Mouse (Mus musculus): ENCODE data around the gene Enox2. TPM values are rescaled to one million over a fixed set of nuclear protein-coding genes. Genes with fewer than 3 reads are reported as not detected.
"Not testable (repeated sequence)": the region's sequence is repeated elsewhere in the genome, so short reads cannot be mapped to it uniquely, and the experiment has no call there.

Enox2 gene
- polyA plus RNA-seq, 1 experiment from 2014 or later: 9.9 TPM

DNA sequence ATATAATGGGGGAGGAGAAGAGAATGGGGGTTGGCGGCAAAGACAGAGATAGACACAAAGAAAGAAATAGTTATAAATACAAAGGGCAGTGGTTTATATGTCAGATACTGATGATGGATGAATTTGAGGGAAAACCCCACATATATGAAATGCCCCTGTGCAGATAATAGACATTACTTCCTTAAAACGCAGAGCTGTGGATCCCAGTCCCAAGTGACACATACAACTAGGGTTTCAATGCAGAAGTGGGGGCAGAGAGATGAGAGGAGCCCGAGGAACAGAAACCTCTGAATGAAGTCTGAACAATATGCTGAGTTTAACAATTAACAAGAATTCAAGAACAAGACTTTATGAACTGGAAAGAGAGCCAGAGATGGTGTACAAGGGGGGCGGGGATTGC lies 91.7 kb downstream of the Enox2 start:
- H3K4me2 ChIP-seq (ENCODE audit: low read length): no peak overlapping the region
- no peaks in the 10 kb centered on the region for H3K4me1 ChIP-seq (ENCODE audit: control insufficient read depth, insufficient read depth, low read length)
- no peaks in the 10 kb centered on the region for H3K27me3 ChIP-seq (replicated peaks; ENCODE audit: control insufficient read depth, insufficient read depth, low read length)
- WGBS: 72% methylated on average over 4 of the region's 4 CpGs
- no peak for ATAC-seq
- no peak overlapping the region for H3K27ac ChIP-seq (ENCODE audit: low read depth, low read length)
- H3K4me3 ChIP-seq (ENCODE audit: low read depth, low read length): no peak overlapping the region
- DNase-seq (ENCODE audit: low spot score): no peak
- no peak overlapping the region for H3K9ac ChIP-seq (ENCODE audit: low read length)
- H3K9me3 ChIP-seq (replicated peaks; ENCODE audit: control insufficient read depth, low read length): no peaks in the 10 kb centered on the region
- H3K36me3 ChIP-seq (ENCODE audit: control insufficient read depth, insufficient read depth, low read length): no peaks in the 10 kb centered on the region

DNA sequence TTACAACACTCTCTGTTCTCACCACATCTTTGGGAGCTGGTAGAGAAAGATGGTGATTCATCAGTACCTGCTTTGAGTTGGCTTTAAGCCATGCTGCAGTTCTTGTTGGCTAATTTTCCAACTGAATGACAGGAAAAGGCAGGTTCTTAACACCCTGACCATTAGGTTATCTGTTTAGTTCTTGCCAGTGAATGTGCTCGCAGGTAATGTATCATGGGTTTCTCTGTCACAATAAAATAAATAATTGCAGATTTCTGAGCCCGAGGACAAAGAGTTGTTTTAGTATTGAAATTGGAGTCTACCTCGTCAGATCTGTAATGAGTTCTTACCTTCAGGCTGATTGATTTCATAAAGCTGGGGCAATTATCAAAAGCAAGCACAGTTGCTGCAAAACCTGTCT lies 106.9 kb downstream of the Enox2 start:
- ATAC-seq (no peak), DNase-seq (ENCODE audit: low spot score) (no peak)
- Histone ChIP-seq H3K4me2 (ENCODE audit: low read length) (no peak overlapping the region), H3K4me3 (ENCODE audit: low read depth, low read length) (no peak overlapping the region), H3K27ac (ENCODE audit: low read depth, low read length) (no peak overlapping the region), H3K9ac (ENCODE audit: low read length) (no peak overlapping the region), H3K9me3 (replicated peaks; ENCODE audit: control insufficient read depth, low read length) (no peaks in the 10 kb centered on the region), H3K4me1 (ENCODE audit: control insufficient read depth, insufficient read depth, low read length) (no peaks in the 10 kb centered on the region), H3K36me3 (ENCODE audit: control insufficient read depth, insufficient read depth, low read length) (no peaks in the 10 kb centered on the region), H3K27me3 (replicated peaks; ENCODE audit: control insufficient read depth, insufficient read depth, low read length) (no peaks in the 10 kb centered on the region)
- 65% methylated on average over 3 of the region's 3 CpGs for WGBS

DNA sequence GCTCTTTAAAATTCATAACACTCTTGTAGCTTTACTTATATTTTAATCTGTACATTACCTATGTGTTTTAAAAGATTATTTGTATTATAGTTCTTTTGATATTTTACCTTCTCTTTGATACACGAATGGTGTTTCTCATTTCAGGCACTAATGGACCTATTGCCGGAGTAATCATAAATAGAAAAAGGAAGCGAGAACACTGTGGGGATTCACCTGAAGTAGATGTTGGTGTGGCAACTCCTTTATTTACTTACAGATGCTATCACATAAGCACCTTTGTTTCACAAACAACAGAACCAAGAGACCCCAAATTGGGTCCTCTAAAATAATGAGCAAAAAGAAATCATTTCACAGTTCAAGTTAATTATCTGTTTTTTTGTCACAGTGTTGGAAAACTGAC lies 109.4 kb downstream of the Enox2 start:
- Histone ChIP-seq H3K27me3 (replicated peaks; ENCODE audit: control insufficient read depth, insufficient read depth, low read length) (no peaks in the 10 kb centered on the region), H3K4me1 (ENCODE audit: control insufficient read depth, insufficient read depth, low read length) (no peaks in the 10 kb centered on the region), H3K27ac (ENCODE audit: low read depth, low read length) (no peak overlapping the region), H3K9me3 (replicated peaks; ENCODE audit: control insufficient read depth, low read length) (no peaks in the 10 kb centered on the region), H3K9ac (ENCODE audit: low read length) (no peak overlapping the region), H3K36me3 (ENCODE audit: control insufficient read depth, insufficient read depth, low read length) (no peaks in the 10 kb centered on the region), H3K4me3 (ENCODE audit: low read depth, low read length) (no peak overlapping the region), H3K4me2 (ENCODE audit: low read length) (no peak overlapping the region)
- no peak for DNase-seq (ENCODE audit: low spot score)
- 81% methylated on average over 3 of the region's 3 CpGs for WGBS
- ATAC-seq: no peak

DNA sequence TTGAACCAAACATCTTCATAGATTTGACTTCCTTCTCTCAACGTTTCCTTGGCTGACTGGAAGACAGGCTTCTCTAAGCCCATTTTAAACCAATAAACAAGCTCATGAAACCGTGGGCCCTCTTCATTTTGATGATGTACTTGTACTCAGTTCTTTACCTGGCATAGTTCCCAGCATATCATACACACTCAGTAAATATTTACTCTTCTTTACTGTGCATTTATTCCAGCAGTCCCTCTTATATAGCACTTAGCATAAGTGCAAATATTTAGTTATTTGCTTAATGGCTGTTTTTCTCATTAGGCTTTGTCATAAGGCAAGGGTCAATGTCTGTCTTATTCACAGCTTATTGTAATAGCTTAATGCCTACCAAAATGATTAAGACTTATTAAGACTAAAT lies 133.8 kb downstream of the Enox2 start:
- H3K27me3 ChIP-seq (replicated peaks; ENCODE audit: control insufficient read depth, insufficient read depth, low read length): no peaks in the 10 kb centered on the region
- ATAC-seq: no peak
- no peak overlapping the region for H3K4me2 ChIP-seq (ENCODE audit: low read length)
- 55% methylated on average over 2 of the region's 2 CpGs for WGBS
- no peak for DNase-seq (ENCODE audit: low spot score)
- no peaks in the 10 kb centered on the region for H3K9me3 ChIP-seq (replicated peaks; ENCODE audit: control insufficient read depth, low read length)
- no peak overlapping the region for H3K27ac ChIP-seq (ENCODE audit: low read depth, low read length)
- H3K36me3 ChIP-seq (ENCODE audit: control insufficient read depth, insufficient read depth, low read length): no peaks in the 10 kb centered on the region
- H3K4me1 ChIP-seq (ENCODE audit: control insufficient read depth, insufficient read depth, low read length): no peaks in the 10 kb centered on the region
- no peak overlapping the region for H3K9ac ChIP-seq (ENCODE audit: low read length)
- H3K4me3 ChIP-seq (ENCODE audit: low read depth, low read length): no peak overlapping the region

DNA sequence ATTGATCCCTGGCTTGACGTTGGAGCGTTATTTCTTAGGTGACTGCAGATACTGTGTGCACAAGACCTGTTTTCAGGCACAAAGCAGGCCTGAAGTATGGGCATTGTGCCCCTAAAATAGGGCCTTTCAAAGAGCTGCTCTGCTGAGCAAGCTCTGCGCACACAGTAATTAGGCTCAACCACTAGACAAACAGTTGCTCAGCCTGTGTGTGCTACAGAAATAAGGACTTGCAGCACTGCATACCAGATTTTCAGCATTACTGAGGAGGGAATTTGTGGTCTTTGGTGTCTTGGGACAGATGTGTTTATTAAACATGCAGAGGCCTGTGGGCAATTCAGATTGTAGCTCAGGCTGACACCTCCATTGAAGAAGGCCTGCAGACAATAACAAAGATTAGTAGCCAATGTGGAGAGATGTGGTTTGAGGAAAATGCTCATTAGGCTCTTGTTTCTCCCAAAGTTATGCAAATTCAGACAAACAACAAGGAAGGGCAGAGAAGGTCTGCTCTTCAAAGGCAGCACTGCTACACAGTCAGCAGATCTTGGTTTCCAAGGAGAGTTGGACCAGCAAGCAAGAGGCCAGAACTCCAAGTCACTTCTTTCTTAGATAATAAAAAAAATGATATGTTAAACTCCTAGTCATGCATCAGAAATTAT lies 163.2 kb downstream of the Enox2 start:
- Histone ChIP-seq H3K4me1 (ENCODE audit: control insufficient read depth, insufficient read depth, low read length) (no peaks in the 10 kb centered on the region), H3K27me3 (replicated peaks; ENCODE audit: control insufficient read depth, insufficient read depth, low read length) (no peaks in the 10 kb centered on the region), H3K4me2 (ENCODE audit: low read length) (no peak overlapping the region), H3K9me3 (replicated peaks; ENCODE audit: control insufficient read depth, low read length) (no peaks in the 10 kb centered on the region), H3K27ac (ENCODE audit: low read depth, low read length) (no peak overlapping the region), H3K4me3 (ENCODE audit: low read depth, low read length) (no peak overlapping the region), H3K9ac (ENCODE audit: low read length) (no peak overlapping the region), H3K36me3 (ENCODE audit: control insufficient read depth, insufficient read depth, low read length) (no peaks in the 10 kb centered on the region)
- WGBS: 38% methylated on average over 3 of the region's 3 CpGs
- peak; percentile 92 for ATAC-seq
- peak; percentile 72 for DNase-seq (ENCODE audit: low spot score)

DNA sequence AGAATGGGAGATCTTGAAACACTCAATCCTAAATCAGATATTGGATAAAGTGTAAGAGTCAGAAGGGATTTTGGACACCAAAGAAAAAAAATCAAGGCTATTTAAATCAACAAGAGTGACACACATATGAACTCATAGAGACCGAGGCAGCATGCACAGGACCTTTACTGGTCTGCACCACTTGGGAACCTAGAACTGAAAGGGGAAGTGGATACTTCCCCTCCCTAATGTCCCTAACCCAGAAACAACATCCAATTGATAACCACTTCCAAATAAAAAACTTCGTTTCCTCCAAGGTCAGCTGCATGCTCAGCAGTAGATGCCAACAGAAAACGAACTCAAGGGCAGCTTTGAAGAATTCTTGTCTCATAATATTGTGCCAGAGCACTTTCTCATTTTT lies 171.6 kb downstream of the Enox2 start:
- H3K27me3 ChIP-seq (replicated peaks; ENCODE audit: control insufficient read depth, insufficient read depth, low read length): no peaks in the 10 kb centered on the region
- no peaks in the 10 kb centered on the region for H3K9me3 ChIP-seq (replicated peaks; ENCODE audit: control insufficient read depth, low read length)
- no peak for ATAC-seq
- no peak overlapping the region for H3K9ac ChIP-seq (ENCODE audit: low read length)
- no peak for DNase-seq (ENCODE audit: low spot score)
- no peak overlapping the region for H3K27ac ChIP-seq (ENCODE audit: low read depth, low read length)
- no peaks in the 10 kb centered on the region for H3K36me3 ChIP-seq (ENCODE audit: control insufficient read depth, insufficient read depth, low read length)
- no peak overlapping the region for H3K4me2 ChIP-seq (ENCODE audit: low read length)
- no peaks in the 10 kb centered on the region for H3K4me1 ChIP-seq (ENCODE audit: control insufficient read depth, insufficient read depth, low read length)
- WGBS: 81% methylated on average over 3 of the region's 3 CpGs
- no peak overlapping the region for H3K4me3 ChIP-seq (ENCODE audit: low read depth, low read length)

DNA sequence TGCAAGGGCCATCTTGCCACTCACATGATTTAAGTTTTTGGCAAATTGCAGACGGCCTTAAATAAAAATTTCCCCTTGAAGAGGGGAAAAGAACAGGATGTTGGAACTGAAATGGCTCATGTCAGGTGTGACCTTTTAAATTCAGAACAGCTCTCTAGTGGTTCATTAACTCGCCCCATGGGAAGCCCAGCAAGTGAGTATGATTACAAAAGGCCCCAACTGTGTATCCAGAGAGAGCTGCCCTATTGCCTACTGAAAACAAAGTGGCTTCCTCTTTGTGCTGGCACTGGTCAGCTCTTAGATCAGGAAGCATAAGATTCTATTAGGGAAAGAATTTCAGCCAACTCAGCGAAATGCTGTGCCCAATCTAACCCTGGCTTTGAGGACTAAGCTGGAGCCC lies 175.6 kb downstream of the Enox2 start:
- H3K4me3 ChIP-seq (ENCODE audit: low read depth, low read length): no peak overlapping the region
- no peaks in the 10 kb centered on the region for H3K9me3 ChIP-seq (replicated peaks; ENCODE audit: control insufficient read depth, low read length)
- no peak overlapping the region for H3K9ac ChIP-seq (ENCODE audit: low read length)
- WGBS: 42% methylated on average over 3 of the region's 3 CpGs
- H3K4me2 ChIP-seq (ENCODE audit: low read length): no peak overlapping the region
- no peak for ATAC-seq
- no peaks in the 10 kb centered on the region for H3K4me1 ChIP-seq (ENCODE audit: control insufficient read depth, insufficient read depth, low read length)
- peak; percentile 3 for DNase-seq (ENCODE audit: low spot score)
- no peak overlapping the region for H3K27ac ChIP-seq (ENCODE audit: low read depth, low read length)
- H3K36me3 ChIP-seq (ENCODE audit: control insufficient read depth, insufficient read depth, low read length): no peaks in the 10 kb centered on the region
- no peaks in the 10 kb centered on the region for H3K27me3 ChIP-seq (replicated peaks; ENCODE audit: control insufficient read depth, insufficient read depth, low read length)

DNA sequence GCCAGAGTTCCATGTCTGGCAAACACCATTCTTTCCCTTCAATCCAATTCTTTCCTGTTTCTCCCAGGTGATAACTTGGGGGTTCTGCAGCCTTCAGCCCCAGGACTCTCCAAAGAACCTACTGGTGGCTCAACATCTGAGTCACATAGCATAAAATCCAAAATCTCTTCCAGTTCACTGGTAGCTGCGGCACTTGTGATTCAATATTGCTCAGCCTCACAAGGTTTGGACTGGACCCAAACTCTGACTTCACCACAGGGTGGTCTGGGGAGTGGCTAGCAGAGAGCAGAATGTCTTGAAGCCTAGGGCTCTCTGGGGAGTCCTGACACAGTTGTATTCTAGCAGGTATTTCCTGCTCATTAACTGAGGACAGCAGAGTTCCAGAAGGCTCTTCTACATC lies 187.5 kb downstream of the Enox2 start:
- WGBS: 47% methylated on average over 1 of the region's 1 CpGs

DNA sequence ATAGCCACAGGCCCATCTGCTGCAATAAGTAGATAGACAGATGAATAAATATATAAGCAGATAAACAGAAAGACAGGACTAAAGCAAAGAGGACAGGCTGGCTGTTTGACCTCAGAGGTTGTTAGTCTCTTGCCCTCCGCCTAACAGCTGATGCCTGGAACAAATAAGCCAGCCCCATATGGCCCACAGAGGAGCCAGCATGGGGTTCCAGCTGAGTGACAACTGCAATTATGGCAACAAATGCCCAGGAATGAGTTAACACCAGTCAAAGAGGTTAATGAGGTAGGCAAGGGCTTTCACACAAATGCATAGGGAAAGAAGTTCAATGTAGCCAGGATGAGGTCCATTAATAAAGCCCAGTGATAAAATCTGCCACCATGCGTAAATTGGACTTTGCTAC lies 191.8 kb downstream of the Enox2 start:
- no peak overlapping the region for H3K27ac ChIP-seq (ENCODE audit: low read depth, low read length)
- H3K9ac ChIP-seq (ENCODE audit: low read length): no peak overlapping the region
- WGBS: 45% methylated on average over 2 of the region's 2 CpGs
- no peak overlapping the region for H3K4me3 ChIP-seq (ENCODE audit: low read depth, low read length)
- H3K36me3 ChIP-seq (ENCODE audit: control insufficient read depth, insufficient read depth, low read length): no peaks in the 10 kb centered on the region
- no peaks in the 10 kb centered on the region for H3K9me3 ChIP-seq (replicated peaks; ENCODE audit: control insufficient read depth, low read length)
- no peak overlapping the region for H3K4me2 ChIP-seq (ENCODE audit: low read length)
- DNase-seq (ENCODE audit: low spot score): peak; percentile 46
- ATAC-seq: peak; percentile 63; the same call in 1 of the 2 replicates
- H3K27me3 ChIP-seq (replicated peaks; ENCODE audit: control insufficient read depth, insufficient read depth, low read length): no peaks in the 10 kb centered on the region
- 0 out of 2 replicates have a peak, but pooled peaks cover 2% of the 10 kb centered on the region for H3K4me1 ChIP-seq (ENCODE audit: control insufficient read depth, insufficient read depth, low read length)

More for the DNA sequence above, 187.5 kb downstream of the Enox2 start:
- peak; percentile 8 for DNase-seq (ENCODE audit: low spot score)
- ATAC-seq; H3K27ac ChIP-seq (ENCODE audit: low read depth, low read length); H3K4me1 ChIP-seq (ENCODE audit: control insufficient read depth, insufficient read depth, low read length); H3K4me3 ChIP-seq (ENCODE audit: low read depth, low read length); H3K36me3 ChIP-seq (ENCODE audit: control insufficient read depth, insufficient read depth, low read length); H3K9ac ChIP-seq (ENCODE audit: low read length); H3K27me3 ChIP-seq (replicated peaks; ENCODE audit: control insufficient read depth, insufficient read depth, low read length); H3K9me3 ChIP-seq (replicated peaks; ENCODE audit: control insufficient read depth, low read length); H3K4me2 ChIP-seq (ENCODE audit: low read length): not testable (repeated sequence)
